26 mouse cellular contexts compared by ENCODE assay signal in genomic region chr10:57722363-57722762, GRCm38 (mm10).
"Had no signal": no experiment of that assay in that cellular context is flagged by ENCODE, and none has a peak within 500 bp of the region (broad histone marks: within the 10 kb centered on the region; RNA-seq: fewer than 3 reads in every experiment).

No protein-coding gene starts in this region.

- H3K4me1 ChIP-seq: limb, embryonic 13.5 days; liver, embryonic 12.5 days; liver, embryonic 15.5 days; lung, embryonic 15.5 days; midbrain, embryonic 10.5 days; midbrain, embryonic 13.5 days; neural tube, embryonic 13.5 days had no signal

- DNase-seq: kidney, adult 2 months; kidney, postnatal 10 days; kidney, postnatal 36 days; layer of hippocampus, postnatal 36 days; left cerebral cortex, postnatal 4 days; liver; lung, adult 18-20 months; lung, postnatal 10 days; lung, postnatal 36 days; retina, postnatal 1 day; thymus, adult 2 months; thymus, postnatal 14 days; thymus, postnatal 4 days had no signal

- ATAC-seq: intestine, postnatal 0 days; liver, embryonic 12.5 days; midbrain, embryonic 13.5 days; midbrain, embryonic 16.5 days had no signal

- H3K36me3 ChIP-seq: limb, embryonic 13.5 days; liver, embryonic 12.5 days; liver, embryonic 15.5 days; lung, embryonic 15.5 days; midbrain, embryonic 10.5 days; midbrain, embryonic 13.5 days; neural tube, embryonic 13.5 days had no signal

- H3K4me3 ChIP-seq: left cerebral cortex, adult 2 months; limb, embryonic 13.5 days; liver, embryonic 12.5 days; liver, embryonic 15.5 days; lung, embryonic 15.5 days; megakaryocyte, embryonic 14.5 days; midbrain, embryonic 10.5 days; midbrain, embryonic 13.5 days; myocyte; neural tube, embryonic 13.5 days had no signal

- H3K27ac ChIP-seq: left cerebral cortex, adult 2 months; limb, embryonic 13.5 days; liver, embryonic 12.5 days; liver, embryonic 15.5 days; lung, embryonic 15.5 days; midbrain, embryonic 10.5 days; midbrain, embryonic 13.5 days; neural tube, embryonic 13.5 days; stomach, postnatal 0 days had no signal

- H3K27me3 ChIP-seq: limb, embryonic 13.5 days; liver, embryonic 12.5 days; liver, embryonic 15.5 days; lung, embryonic 15.5 days; megakaryocyte, embryonic 14.5 days; midbrain, embryonic 13.5 days; neural tube, embryonic 13.5 days had no signal

- H3K9me3 ChIP-seq: limb, embryonic 13.5 days; liver, embryonic 12.5 days; liver, embryonic 15.5 days; lung, embryonic 15.5 days; megakaryocyte, embryonic 14.5 days; midbrain, embryonic 10.5 days; midbrain, embryonic 13.5 days; neural tube, embryonic 13.5 days had no signal
